Mouse (Mus musculus) 3134 (cell line): ENCODE data around the gene Ms4a14.
"Not testable (repeated sequence)": the region's sequence is repeated elsewhere in the genome, so short reads cannot be mapped to it uniquely, and the experiment has no call there.

Source experiments
- DNase-seq: peaks from one replicate; pipeline ENCODE4 v3.0.0-alpha.2; 2011; ENCODE audit warnings: low spot score; ENCODE audit not compliant: insufficient read length; ENCODE audit errors: extremely low read depth

Ms4a14 gene

GRCm38 (mm10) chr19:11264602-11265185, 49.6 kb downstream of the Ms4a14 start:
- no peak for DNase-seq

DNA sequence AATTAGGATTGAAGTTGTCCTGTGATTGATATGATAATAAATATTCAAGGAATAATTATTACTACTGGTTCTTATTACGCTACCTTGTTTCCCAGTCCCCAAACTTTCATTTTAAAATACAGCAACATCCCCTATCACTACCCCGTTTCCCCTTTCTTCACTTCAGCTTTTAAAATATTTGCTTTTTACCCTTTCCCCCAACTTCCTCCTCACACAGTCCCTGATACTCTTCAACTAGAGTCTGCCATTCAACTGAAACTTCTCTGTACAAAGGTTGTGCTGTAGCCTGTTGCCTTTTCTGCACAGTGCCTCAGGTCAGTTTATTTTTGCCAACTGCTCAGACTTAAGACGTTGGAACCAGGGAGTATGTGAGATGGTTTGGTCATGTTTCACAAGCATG, 50.7 kb downstream of the Ms4a14 start:
- no peak for DNase-seq

DNA sequence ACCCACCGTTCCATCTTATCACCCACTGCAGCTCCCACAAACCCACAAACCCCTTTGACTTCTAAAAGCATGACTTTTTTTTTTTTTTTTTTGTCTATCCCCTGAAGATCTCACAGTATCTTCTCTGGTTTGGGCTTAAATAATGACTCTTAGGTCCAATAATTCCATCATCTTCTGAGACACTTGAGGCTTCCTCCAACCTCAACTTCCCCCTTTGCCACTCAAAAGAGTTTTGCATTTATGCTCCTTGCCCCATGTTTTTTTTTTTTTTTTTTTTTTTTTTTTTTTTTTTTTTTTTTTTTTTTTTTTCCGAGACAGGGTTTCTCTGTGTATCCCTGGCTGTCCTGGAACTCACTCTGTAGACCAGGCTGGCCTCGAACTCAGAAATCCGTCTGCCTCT, 51.3 kb downstream of the Ms4a14 start:
- DNase-seq: not testable (repeated sequence)

GRCm38 (mm10) chr19:11261522-11261921, 52.7 kb downstream of the Ms4a14 start:
- DNase-seq: no peak
